Mouse (Mus musculus): ENCODE results near the gene Hck. TPM values are rescaled to one million over a fixed set of nuclear protein-coding genes. Genes with fewer than 3 reads are reported as not detected.

The Hck gene
- polyA plus RNA-seq, 1 experiment, result 78.9 TPM

DNA sequence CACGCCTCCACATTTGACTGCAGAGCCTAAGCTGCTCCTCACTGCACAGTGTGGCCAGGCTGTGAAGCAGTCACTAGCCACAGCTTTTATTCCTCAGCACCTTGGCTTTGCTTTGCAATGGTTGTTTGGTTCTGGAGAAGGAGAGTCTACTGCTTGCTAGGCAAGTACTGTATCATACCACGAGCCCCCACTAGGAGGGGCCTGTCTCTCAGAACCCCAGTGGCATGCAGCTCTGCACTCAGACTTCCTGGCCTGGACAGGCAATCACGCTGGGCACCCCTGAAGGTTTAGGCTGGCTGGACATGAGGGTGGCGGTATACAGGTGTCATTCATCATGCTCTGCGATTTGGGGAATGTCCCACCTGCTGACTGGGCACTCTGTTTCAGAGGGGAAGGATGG lies 26.0 kb downstream of the Hck start:
- Histone ChIP-seq H3K4me3 (ENCODE audit: extremely low read depth, insufficient read depth, insufficient read length) (no peak overlapping the region), H3K36me3 (ENCODE audit: control insufficient read depth, insufficient read depth, low read length) (peaks cover 29% of the 10 kb centered on the region), H3K4me1 (ENCODE audit: control insufficient read depth, insufficient read depth, insufficient read length) (no peaks in the 10 kb centered on the region; the same call in 1 of the 2 replicates), H3K27me3 (ENCODE audit: control insufficient read depth, insufficient read depth, low read length) (no peaks in the 10 kb centered on the region), H3K27ac (ENCODE audit: insufficient read depth, low read length) (no peak overlapping the region)
- no peak for DNase-seq (ENCODE audit: low read depth in 1 of 2, low spot score in 2 of 2)
- WGBS, result 47% methylated on average over 5 of the region's 5 CpGs
- TF ChIP-seq POLR2A (IDR thresholded peaks at IDR 0.05; ENCODE audit: low read depth, low read length) (no peak), CTCF (IDR thresholded peaks at IDR 0.05; ENCODE audit: extremely low read depth, insufficient read depth, insufficient read length, insufficient replicate concordance) (no peak)

DNA sequence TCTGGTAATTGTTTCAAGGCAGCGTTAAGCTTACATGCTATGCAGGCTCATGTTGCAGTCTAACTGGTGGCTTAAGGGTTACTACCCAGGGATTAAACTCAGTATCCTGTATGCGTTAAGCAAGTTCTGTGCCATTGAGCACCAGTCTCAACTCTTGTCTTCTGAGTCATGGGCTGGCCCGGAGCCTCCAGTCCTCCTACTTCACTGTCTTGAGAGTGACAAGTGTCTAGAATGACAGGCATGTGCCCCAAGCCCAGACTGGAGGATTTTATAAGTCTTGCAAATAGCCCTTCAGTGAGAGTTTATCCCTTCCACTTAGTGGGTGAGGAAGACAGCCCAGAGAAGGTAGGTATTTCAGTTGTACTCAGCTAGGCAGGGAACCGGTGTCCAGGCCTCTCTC lies 27.9 kb downstream of the Hck start:
- no peaks in the 10 kb centered on the region for H3K27me3 ChIP-seq (ENCODE audit: control insufficient read depth, insufficient read depth, low read length)
- WGBS, result 89% methylated on average over 4 of the region's 4 CpGs

DNA sequence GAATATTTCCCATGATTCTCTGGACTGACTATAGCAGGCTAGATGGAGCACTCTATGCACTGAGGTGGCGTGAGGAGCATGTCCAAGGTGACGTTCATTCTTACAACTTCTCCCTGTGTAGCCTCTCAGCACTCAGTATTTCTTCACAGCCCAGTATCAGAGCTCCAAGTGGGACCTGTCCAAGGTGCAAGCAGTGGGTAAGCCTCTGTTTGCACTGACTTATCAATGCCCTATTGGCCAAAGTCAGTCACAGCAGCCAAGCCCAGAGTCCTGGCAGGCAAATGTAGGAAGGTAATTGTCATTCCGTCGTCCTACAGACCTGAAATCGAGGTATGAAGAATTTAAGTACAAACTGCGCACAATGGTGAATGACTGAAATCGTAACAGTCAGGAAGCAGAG lies 30.9 kb downstream of the Hck start:
- Histone ChIP-seq H3K27ac (ENCODE audit: insufficient read depth, low read length) (no peak overlapping the region), H3K4me3 (ENCODE audit: extremely low read depth, insufficient read depth, insufficient read length) (no peak overlapping the region), H3K27me3 (ENCODE audit: control insufficient read depth, insufficient read depth, low read length) (no peaks in the 10 kb centered on the region), H3K36me3 (ENCODE audit: control insufficient read depth, insufficient read depth, low read length) (peaks cover 24% of the 10 kb centered on the region), H3K4me1 (ENCODE audit: control insufficient read depth, insufficient read depth, insufficient read length) (peaks cover 3% of the 10 kb centered on the region; the same call in 1 of the 2 replicates)
- TF ChIP-seq POLR2A (IDR thresholded peaks at IDR 0.05; ENCODE audit: low read depth, low read length) (no peak), CTCF (IDR thresholded peaks at IDR 0.05; ENCODE audit: extremely low read depth, insufficient read depth, insufficient read length, insufficient replicate concordance) (no peak)
- no peak for DNase-seq (ENCODE audit: low read depth in 1 of 2, low spot score in 2 of 2)
- WGBS, result 81% methylated on average over 7 of the region's 7 CpGs

More for the DNA sequence above, 27.9 kb downstream of the Hck start:
- Histone ChIP-seq H3K4me3 (ENCODE audit: extremely low read depth, insufficient read depth, insufficient read length) (no peak overlapping the region), H3K36me3 (ENCODE audit: control insufficient read depth, insufficient read depth, low read length) (peaks cover 29% of the 10 kb centered on the region), H3K27ac (ENCODE audit: insufficient read depth, low read length) (no peak overlapping the region), H3K4me1 (ENCODE audit: control insufficient read depth, insufficient read depth, insufficient read length) (peaks cover 3% of the 10 kb centered on the region; the same call in 1 of the 2 replicates)
- DNase-seq (ENCODE audit: low read depth in 1 of 2, low spot score in 2 of 2), result no peak
- no peak for TF ChIP-seq POLR2A (IDR thresholded peaks at IDR 0.05; ENCODE audit: low read depth, low read length)
- no peak for TF ChIP-seq CTCF (IDR thresholded peaks at IDR 0.05; ENCODE audit: extremely low read depth, insufficient read depth, insufficient read length, insufficient replicate concordance)

DNA sequence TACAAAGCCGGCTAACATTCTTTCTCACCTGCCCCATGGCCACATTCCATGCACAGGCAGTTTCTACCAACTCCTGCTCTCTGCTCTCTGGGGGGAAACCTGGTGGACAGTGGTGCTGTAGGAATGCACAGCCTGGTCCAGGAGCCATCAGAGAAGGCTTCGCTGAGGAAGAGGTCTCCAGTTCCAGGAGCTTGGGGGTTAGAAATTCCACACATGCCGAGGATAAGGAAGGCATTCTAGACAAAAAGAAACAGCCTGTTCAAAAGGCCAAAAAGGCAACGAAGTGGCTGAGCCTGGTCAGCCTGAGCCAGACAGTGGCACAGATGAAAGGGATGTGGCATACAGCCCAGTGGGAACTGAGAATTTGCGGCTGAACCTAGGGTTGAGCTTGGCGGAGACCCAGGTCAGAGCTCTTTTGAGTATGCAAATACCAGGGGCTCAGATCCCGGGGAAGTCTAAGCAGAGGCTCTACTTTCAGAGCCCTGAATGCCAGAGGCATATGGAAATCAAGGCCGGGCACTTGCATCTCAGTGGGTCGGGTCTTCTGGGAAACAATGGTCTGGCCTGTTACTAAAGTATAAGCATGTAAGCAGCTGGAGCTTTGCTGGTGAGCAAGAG lies 31.8 kb downstream of the Hck start:
- Histone ChIP-seq H3K36me3 (ENCODE audit: control insufficient read depth, insufficient read depth, low read length) (peaks cover 22% of the 10 kb centered on the region), H3K27me3 (ENCODE audit: control insufficient read depth, insufficient read depth, low read length) (no peaks in the 10 kb centered on the region), H3K4me3 (ENCODE audit: extremely low read depth, insufficient read depth, insufficient read length) (no peak overlapping the region), H3K27ac (ENCODE audit: insufficient read depth, low read length) (no peak overlapping the region), H3K4me1 (ENCODE audit: control insufficient read depth, insufficient read depth, insufficient read length) (peaks cover 3% of the 10 kb centered on the region; the same call in 1 of the 2 replicates)
- DNase-seq (ENCODE audit: low read depth in 1 of 2, low spot score in 2 of 2), result peak in 1 of 2 experiments; percentile 55
- TF ChIP-seq CTCF (IDR thresholded peaks at IDR 0.05; ENCODE audit: extremely low read depth, insufficient read depth, insufficient read length, insufficient replicate concordance) (no peak), POLR2A (IDR thresholded peaks at IDR 0.05; ENCODE audit: low read depth, low read length) (no peak)
- WGBS, result 42% methylated on average over 9 of the region's 9 CpGs

DNA sequence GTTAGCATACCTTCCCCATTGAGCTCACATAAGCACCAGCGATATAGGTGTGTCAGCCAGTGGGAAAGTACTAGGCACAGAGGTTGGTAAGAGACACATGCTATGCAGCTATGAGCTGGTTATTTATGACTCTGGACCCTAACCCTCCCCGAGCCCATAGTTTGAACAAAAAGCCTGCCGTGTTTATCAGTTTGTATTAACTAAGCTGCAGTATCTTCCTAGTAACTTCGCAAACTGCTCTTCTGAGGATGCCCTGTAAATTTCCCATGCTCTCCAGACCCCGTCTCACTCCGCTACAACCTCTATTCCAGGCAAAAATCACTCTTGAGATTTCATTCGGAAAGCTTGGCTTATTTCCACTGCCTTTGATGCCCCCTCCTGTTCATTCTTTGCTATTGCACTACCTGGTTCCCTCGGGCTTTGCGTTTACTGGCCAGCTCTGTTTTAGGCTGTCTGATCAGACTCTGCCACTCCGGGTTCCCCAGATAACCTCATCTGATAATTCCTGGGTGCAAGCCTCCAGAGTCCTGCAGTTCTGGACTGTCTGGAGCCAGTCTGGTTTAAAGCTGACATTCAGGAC lies 34.4 kb downstream of the Hck start:
- Histone ChIP-seq H3K36me3 (ENCODE audit: control insufficient read depth, insufficient read depth, low read length) (peaks cover 10% of the 10 kb centered on the region), H3K4me3 (ENCODE audit: extremely low read depth, insufficient read depth, insufficient read length) (no peak overlapping the region), H3K4me1 (ENCODE audit: control insufficient read depth, insufficient read depth, insufficient read length) (peaks cover 3% of the 10 kb centered on the region; the same call in 1 of the 2 replicates), H3K27ac (ENCODE audit: insufficient read depth, low read length) (no peak overlapping the region), H3K27me3 (ENCODE audit: control insufficient read depth, insufficient read depth, low read length) (no peaks in the 10 kb centered on the region)
- peak in 1 of 2 experiments; percentile 55 for DNase-seq (ENCODE audit: low read depth in 1 of 2, low spot score in 2 of 2)
- no peak for TF ChIP-seq POLR2A (IDR thresholded peaks at IDR 0.05; ENCODE audit: low read depth, low read length)
- TF ChIP-seq CTCF (IDR thresholded peaks at IDR 0.05; ENCODE audit: extremely low read depth, insufficient read depth, insufficient read length, insufficient replicate concordance), result peak; percentile 65; the same call in 1 of the 2 replicates
- WGBS, result 35% methylated on average over 10 of the region's 10 CpGs

DNA sequence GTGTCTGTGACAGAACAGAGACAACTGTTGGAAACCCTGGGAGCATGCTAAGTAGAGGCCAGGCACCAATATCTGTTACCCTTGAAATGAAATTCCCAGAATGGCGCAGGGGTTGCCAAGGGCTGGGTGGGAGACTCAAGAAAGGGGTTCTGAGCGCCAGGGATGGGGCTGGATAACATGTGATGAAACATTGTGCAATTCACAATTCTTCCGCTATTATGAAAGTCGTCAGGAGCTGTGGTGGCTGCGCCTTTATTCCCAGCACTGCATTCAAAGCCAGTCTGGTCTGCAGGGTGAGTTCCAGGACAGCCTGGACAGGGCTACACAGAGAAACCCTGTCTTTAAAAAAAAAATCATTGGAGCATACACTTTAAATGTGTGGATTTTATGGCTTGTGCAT lies 37.1 kb downstream of the Hck start:
- DNase-seq (ENCODE audit: low read depth in 1 of 2, low spot score in 2 of 2), result no peak
- WGBS, result 89% methylated on average over 5 of the region's 5 CpGs
- H3K27ac ChIP-seq (ENCODE audit: insufficient read depth, low read length), result no peak overlapping the region
- no peak overlapping the region for H3K4me3 ChIP-seq (ENCODE audit: extremely low read depth, insufficient read depth, insufficient read length)
- H3K27me3 ChIP-seq (ENCODE audit: control insufficient read depth, insufficient read depth, low read length), result no peaks in the 10 kb centered on the region
- peaks cover 16% of the 10 kb centered on the region for H3K36me3 ChIP-seq (ENCODE audit: control insufficient read depth, insufficient read depth, low read length)
- no peak for TF ChIP-seq CTCF (IDR thresholded peaks at IDR 0.05; ENCODE audit: extremely low read depth, insufficient read depth, insufficient read length, insufficient replicate concordance)
- TF ChIP-seq POLR2A (IDR thresholded peaks at IDR 0.05; ENCODE audit: low read depth, low read length), result no peak
- H3K4me1 ChIP-seq (ENCODE audit: control insufficient read depth, insufficient read depth, insufficient read length), result no peaks in the 10 kb centered on the region; the same call in 1 of the 2 replicates

DNA sequence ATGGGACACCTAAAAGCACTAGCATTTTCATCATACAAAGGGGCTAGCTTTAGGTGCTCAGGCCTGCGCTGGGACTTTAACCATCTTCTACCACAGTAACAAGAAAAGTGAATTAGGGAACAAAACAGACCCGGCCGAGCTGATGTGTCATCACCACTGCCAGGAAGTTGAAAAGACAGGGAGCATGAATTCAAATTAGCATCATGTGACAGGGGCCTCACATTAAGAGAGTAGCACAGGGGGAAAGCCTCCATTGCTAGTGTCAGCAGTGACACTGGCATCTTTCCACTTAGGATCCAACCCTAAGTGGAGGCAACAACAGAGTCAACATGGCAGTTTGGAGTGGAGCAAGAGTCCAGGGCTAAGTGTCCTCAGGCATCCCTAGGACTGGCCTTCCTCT lies 39.0 kb downstream of the Hck start:
- 55% methylated on average over 3 of the region's 3 CpGs for WGBS
- no peak overlapping the region for H3K4me3 ChIP-seq (ENCODE audit: extremely low read depth, insufficient read depth, insufficient read length)
- no peaks in the 10 kb centered on the region for H3K27me3 ChIP-seq (ENCODE audit: control insufficient read depth, insufficient read depth, low read length)
- no peak for DNase-seq (ENCODE audit: low read depth in 1 of 2, low spot score in 2 of 2)
- no peak overlapping the region for H3K27ac ChIP-seq (ENCODE audit: insufficient read depth, low read length)
- H3K36me3 ChIP-seq (ENCODE audit: control insufficient read depth, insufficient read depth, low read length), result peaks cover 23% of the 10 kb centered on the region
- no peaks in the 10 kb centered on the region for H3K4me1 ChIP-seq (ENCODE audit: control insufficient read depth, insufficient read depth, insufficient read length)
- TF ChIP-seq CTCF (IDR thresholded peaks at IDR 0.05; ENCODE audit: extremely low read depth, insufficient read depth, insufficient read length, insufficient replicate concordance) (no peak), POLR2A (IDR thresholded peaks at IDR 0.05; ENCODE audit: low read depth, low read length) (no peak)

Data from spleen, adult 2 months (tissue).